Mouse (Mus musculus): ENCODE measurements around the gene Hsp90b1. TPM values are rescaled to one million over a fixed set of nuclear protein-coding genes. Genes with fewer than 3 reads are reported as not detected.
"Not testable (repeated sequence)": the region's sequence is repeated elsewhere in the genome, so short reads cannot be mapped to it uniquely, and the experiment has no call there.

Gene Hsp90b1
- polyA plus RNA-seq, 1 experiment from 2014 or later: 595 TPM

DNA sequence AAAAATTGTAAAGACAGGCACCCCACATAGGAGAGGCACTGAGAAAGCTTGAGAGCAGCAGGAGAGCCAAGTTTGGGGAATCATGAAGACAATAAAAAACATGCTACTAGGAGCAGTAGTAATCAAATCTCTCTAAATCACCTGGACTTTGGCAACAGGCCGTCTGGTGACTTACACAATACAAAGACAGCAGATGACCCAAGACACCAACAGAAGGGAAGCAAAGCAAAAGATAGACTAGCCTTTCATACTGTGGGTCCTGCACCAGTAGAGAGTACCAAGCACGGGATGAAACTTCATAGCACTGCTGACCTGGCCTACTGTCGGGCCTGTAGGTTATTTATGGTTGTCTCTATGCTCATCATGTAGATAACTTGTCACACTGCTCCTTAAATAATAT, 5.1 kb downstream of the Hsp90b1 start:
- H3K4me2 ChIP-seq: peak overlapping the region; percentile 42
- no peaks in the 10 kb centered on the region for H3K9me3 ChIP-seq (ENCODE audit: control insufficient read depth, low read length)
- H3K36me3 ChIP-seq (ENCODE audit: control insufficient read depth, insufficient read depth, low read length): peaks cover 61% of the 10 kb centered on the region
- DNase-seq (ENCODE audit: low spot score) (no peak), ATAC-seq (replicated peaks; ENCODE audit: low FRiP score) (no peak)
- WGBS: 69% methylated on average over 3 of the region's 3 CpGs
- no peak overlapping the region for H3K9ac ChIP-seq (ENCODE audit: low read depth, low read length)
- no peak overlapping the region for H3K27ac ChIP-seq (ENCODE audit: low read depth, low read length)
- H3K27me3 ChIP-seq (replicated peaks; ENCODE audit: control insufficient read depth, insufficient read depth, low read length): no peaks in the 10 kb centered on the region
- peaks cover 32% of the 10 kb centered on the region for H3K4me1 ChIP-seq (replicated peaks; ENCODE audit: control insufficient read depth, insufficient read depth, low read length)
- peak overlapping the region; percentile 18; the same call in 1 of the 2 replicates for H3K4me3 ChIP-seq (ENCODE audit: low read depth, low read length)

GRCm38 (mm10) chr10:86686017-86686360, 19.3 kb downstream of the Hsp90b1 start:
- not testable (repeated sequence) for H3K27ac ChIP-seq (ENCODE audit: low read depth, low read length); H3K27me3 ChIP-seq (replicated peaks; ENCODE audit: control insufficient read depth, insufficient read depth, low read length); ATAC-seq (replicated peaks; ENCODE audit: low FRiP score); H3K4me1 ChIP-seq (replicated peaks; ENCODE audit: control insufficient read depth, insufficient read depth, low read length); H3K36me3 ChIP-seq (ENCODE audit: control insufficient read depth, insufficient read depth, low read length); H3K9me3 ChIP-seq (ENCODE audit: control insufficient read depth, low read length); DNase-seq (ENCODE audit: low spot score)
- Histone ChIP-seq H3K4me2 (peak overlapping the region; percentile 70), H3K4me3 (ENCODE audit: low read depth, low read length) (peak overlapping the region; percentile 70), H3K9ac (ENCODE audit: low read depth, low read length) (peak overlapping the region; percentile 90)
- WGBS: 28% methylated on average over 9 of the region's 9 CpGs

DNA sequence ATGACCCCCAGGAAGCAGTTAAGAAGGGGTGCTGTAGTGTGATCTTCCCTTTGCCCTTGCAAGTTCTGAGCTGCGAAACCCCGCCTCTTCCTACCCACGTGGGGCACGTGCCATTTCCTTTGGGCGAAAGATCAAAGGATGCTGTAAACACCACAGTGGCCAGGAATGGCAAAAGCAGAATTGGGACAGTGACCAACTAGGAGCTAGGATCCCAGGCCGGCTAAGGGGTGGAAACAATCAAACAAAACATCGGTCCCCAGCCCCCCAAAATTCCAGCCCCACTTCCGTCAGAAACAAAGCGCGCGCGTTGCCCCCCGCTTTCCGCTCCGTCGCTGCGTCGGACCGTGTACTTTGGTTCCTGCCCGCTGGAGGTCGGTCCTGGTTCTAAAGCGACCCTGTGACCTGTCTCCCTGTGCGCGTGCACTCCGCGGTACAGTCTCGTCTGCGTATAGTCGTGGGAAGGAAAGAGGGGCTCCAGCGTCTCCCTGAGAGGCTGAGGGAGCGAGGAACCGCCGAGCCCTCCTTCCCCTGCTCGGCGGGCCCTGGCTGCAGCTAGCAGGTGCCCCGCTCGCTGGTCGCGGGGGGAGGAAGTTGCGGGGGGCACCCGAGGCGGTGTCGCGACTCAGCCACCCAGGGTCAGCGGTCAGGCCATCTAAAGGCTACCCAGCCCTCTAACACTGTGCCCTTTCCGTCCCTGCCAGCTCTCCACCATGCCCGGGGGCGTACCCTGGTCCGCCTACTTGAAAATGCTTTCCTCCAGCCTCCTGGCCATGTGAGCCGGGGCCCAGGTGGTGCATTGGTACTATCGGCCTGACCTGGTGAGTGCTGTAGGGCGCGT, 19.9 kb downstream of the Hsp90b1 start:
- peak; percentile 90 for DNase-seq (ENCODE audit: low spot score)
- Histone ChIP-seq H3K4me2 (peak overlapping the region; percentile 70), H3K27ac (ENCODE audit: low read depth, low read length) (peak overlapping the region; percentile 73; the same call in 1 of the 2 replicates), H3K9ac (ENCODE audit: low read depth, low read length) (peak overlapping the region; percentile 90), H3K4me3 (ENCODE audit: low read depth, low read length) (peak overlapping the region; percentile 70)
- ATAC-seq (replicated peaks; ENCODE audit: low FRiP score): peak; percentile 89
- WGBS: under 1% methylated on average over 52 of the region's 53 CpGs
- H3K4me1 ChIP-seq (replicated peaks; ENCODE audit: control insufficient read depth, insufficient read depth, low read length); H3K9me3 ChIP-seq (ENCODE audit: control insufficient read depth, low read length); H3K27me3 ChIP-seq (replicated peaks; ENCODE audit: control insufficient read depth, insufficient read depth, low read length); H3K36me3 ChIP-seq (ENCODE audit: control insufficient read depth, insufficient read depth, low read length): not testable (repeated sequence)

DNA sequence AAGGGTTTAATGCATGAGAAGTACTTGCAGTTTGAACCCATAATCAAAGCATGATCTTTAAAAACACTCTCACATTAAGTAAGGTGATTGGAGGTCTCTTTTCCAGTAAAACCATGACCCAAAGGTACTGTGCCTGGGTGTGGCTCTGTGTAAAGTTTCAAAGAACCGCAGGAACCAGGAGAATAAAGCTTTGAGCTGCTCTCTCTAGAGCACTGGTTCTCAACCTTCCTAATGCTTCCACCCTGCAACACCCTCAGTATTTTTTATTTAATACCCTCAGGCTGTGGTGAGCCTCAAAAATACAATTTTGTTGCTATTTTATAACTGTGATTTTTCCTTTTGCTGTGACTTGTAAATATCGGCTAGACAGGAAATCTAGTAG, 20.5 kb downstream of the Hsp90b1 start:
- H3K27me3 ChIP-seq (replicated peaks; ENCODE audit: control insufficient read depth, insufficient read depth, low read length): not testable (repeated sequence)

GRCm38 (mm10) chr10:86670550-86670949, 34.8 kb downstream of the Hsp90b1 start:
- H3K9me3 ChIP-seq (ENCODE audit: control insufficient read depth, low read length); ATAC-seq (replicated peaks; ENCODE audit: low FRiP score); H3K27ac ChIP-seq (ENCODE audit: low read depth, low read length); H3K4me1 ChIP-seq (replicated peaks; ENCODE audit: control insufficient read depth, insufficient read depth, low read length); H3K9ac ChIP-seq (ENCODE audit: low read depth, low read length); H3K4me3 ChIP-seq (ENCODE audit: low read depth, low read length); DNase-seq (ENCODE audit: low spot score); H3K4me2 ChIP-seq; H3K36me3 ChIP-seq (ENCODE audit: control insufficient read depth, insufficient read depth, low read length); H3K27me3 ChIP-seq (replicated peaks; ENCODE audit: control insufficient read depth, insufficient read depth, low read length): not testable (repeated sequence)
- 82% methylated on average over 4 of the region's 4 CpGs for WGBS

More for the DNA sequence above, 20.5 kb downstream of the Hsp90b1 start:
- peak overlapping the region; percentile 70 for H3K4me2 ChIP-seq
- H3K9me3 ChIP-seq (ENCODE audit: control insufficient read depth, low read length); H3K9ac ChIP-seq (ENCODE audit: low read depth, low read length); DNase-seq (ENCODE audit: low spot score); H3K4me1 ChIP-seq (replicated peaks; ENCODE audit: control insufficient read depth, insufficient read depth, low read length); H3K36me3 ChIP-seq (ENCODE audit: control insufficient read depth, insufficient read depth, low read length); H3K27ac ChIP-seq (ENCODE audit: low read depth, low read length): not testable (repeated sequence)
- WGBS: 25% methylated on average over 2 of the region's 2 CpGs
- peak overlapping the region; percentile 70 for H3K4me3 ChIP-seq (ENCODE audit: low read depth, low read length)
- ATAC-seq (replicated peaks; ENCODE audit: low FRiP score): peak; percentile 25

Small RNA genes within 50 kb of the gene (microRNA-seq; reads per million reads assigned to microRNA genes)
- 8.8 reads per million, percentile 21 among the genes with 10 or more reads in this experiment for gene Gm25745 (ENCODE audit: borderline number of aligned reads)

Other genes with a start within 250 kb of the Hsp90b1 start
- gene Syn3, start 206.6 kb downstream of the Hsp90b1 start, polyA plus RNA-seq (2014; fragmentation: Nextera tagmentation; extraction: Ambion mirVana): 0.58 and 0.66 TPM in 2 replicates
- gene Ttc41, start 302 bp upstream of the Hsp90b1 start, polyA plus RNA-seq (2014; fragmentation: Nextera tagmentation; extraction: Ambion mirVana): 1.2 and 2.0 TPM in 2 replicates
- not detected in 2 replicates for gene Gm49358, start 58.5 kb upstream of the Hsp90b1 start, polyA plus RNA-seq (2014; fragmentation: Nextera tagmentation; extraction: Ambion mirVana)
- gene Nt5dc3, start 73.5 kb upstream of the Hsp90b1 start, polyA plus RNA-seq (2014; fragmentation: Nextera tagmentation; extraction: Ambion mirVana): 1.1 and 1.3 TPM in 2 replicates